Mouse (Mus musculus) ES-E14 (cell line): ENCODE data around the gene Slc2a9. TPM values are rescaled to one million over a fixed set of nuclear protein-coding genes. Genes with fewer than 3 reads are reported as not detected.

ENCODE experiments used
- DNase-seq: peaks from one replicate; pipeline ENCODE4 v3.0.0-alpha.2; 2013; ENCODE audit warnings: low read depth, low spot score
- H3K27ac ChIP-seq: 2 replicates; pipeline ENCODE4 v1.5.1; 2012; ENCODE audit warnings: low read depth, mild to moderate bottlenecking, low read length, moderate library complexity, mixed read lengths; ENCODE audit not compliant: poor library complexity, insufficient read depth, severe bottlenecking
- H3K36me3 ChIP-seq: 2 replicates; pipeline ENCODE4 v1.6.1; 2012; ENCODE audit warnings: mild to moderate bottlenecking, low read length, moderate library complexity, mixed read lengths; ENCODE audit not compliant: control insufficient read depth, poor library complexity, insufficient read depth, severe bottlenecking
- H3K4me1 ChIP-seq, 2 experiments: fragments of 150-350 bp in 1 of 2; sonication (generic) in 1 of 2; 2 replicates each; pipeline ENCODE4 v1.6.1; 2012; ENCODE audit warnings: low read length in 2 of 2, mild to moderate bottlenecking in 1 of 2, mixed read lengths in 1 of 2; ENCODE audit not compliant: control insufficient read depth in 2 of 2, insufficient read depth in 2 of 2, poor library complexity in 1 of 2
- H3K4me3 ChIP-seq, 2 experiments: fragments of 150-350 bp in 1 of 2; sonication (generic) in 1 of 2; 2 replicates each; pipeline ENCODE4 v1.5.1; 2012; ENCODE audit warnings: low read length in 2 of 2, low read depth in 1 of 2, mild to moderate bottlenecking in 1 of 2, mixed read lengths in 1 of 2; ENCODE audit not compliant: insufficient read depth in 1 of 2, poor library complexity in 1 of 2, severe bottlenecking in 1 of 2
- H3K9ac ChIP-seq: 2 replicates; pipeline ENCODE4 v1.6.1; 2012; ENCODE audit warnings: low read depth, mild to moderate bottlenecking, low read length, mixed read lengths; ENCODE audit not compliant: poor library complexity, insufficient read depth, severe bottlenecking
- H3K9me3 ChIP-seq: fragments of 150-350 bp; sonication (generic); 2 replicates; pipeline ENCODE4 v1.6.1; 2012; ENCODE audit warnings: low read depth, mild to moderate bottlenecking, low read length; ENCODE audit not compliant: control insufficient read depth, insufficient read depth
- CHD2 ChIP-seq: IDR thresholded peaks from 2 replicates; pipeline ENCODE4 v1.6.1; 2014; ENCODE audit warnings: mild to moderate bottlenecking, low read depth, low read length, inconsistent platforms
- HCFC1 ChIP-seq: IDR thresholded peaks from 2 replicates; pipeline ENCODE4 v1.6.1; 2012; ENCODE audit warnings: low read length, inconsistent platforms, borderline replicate concordance; ENCODE audit not compliant: insufficient read depth
- MAFK ChIP-seq: IDR thresholded peaks from 2 replicates; pipeline ENCODE4 v1.6.1; 2014; ENCODE audit warnings: mild to moderate bottlenecking, low read depth, low read length, inconsistent platforms; ENCODE audit not compliant: insufficient read depth
- ZC3H11A ChIP-seq: IDR thresholded peaks from 2 replicates; pipeline ENCODE4 v1.6.1; 2012; ENCODE audit warnings: low read depth, mild to moderate bottlenecking, inconsistent platforms, low read length, borderline replicate concordance
- ZNF384 ChIP-seq: IDR thresholded peaks from 2 replicates; pipeline ENCODE4 v1.6.1; 2012; ENCODE audit warnings: low read depth, low read length, inconsistent platforms
- in situ Hi-C, 2 experiments: fragments of 600-800 bp; cut with MboI; formaldehyde crosslinking; loops; one replicate each; pipeline ENCODE4 v1.15.1; 2025; ENCODE audit warnings: low sequenced_read_pairs in 2 of 2, inconsistent platforms in 1 of 2; ENCODE audit not compliant: unreplicated experiment in 2 of 2
- total RNA-seq: library from RNA; depleted of rRNA; stranded (reverse); fragments of 300-350 nt; gene quantifications from 2 replicates; pipeline ENCODE4 v1.2.3, GENCODE M21; 2012

Gene Slc2a9
- total RNA-seq, 1 experiment: 0.71 TPM

GRCm38 (mm10) chr5:38544423-38545415 is 41.8 kb upstream of the Slc2a9 start:
- no peak for DNase-seq
- H3K36me3 ChIP-seq: peaks cover 78% of the 10 kb centered on the region
- no peak overlapping the region for H3K27ac ChIP-seq
- no peaks in the 10 kb centered on the region; a peak in 1 of 4 replicates for H3K4me1 ChIP-seq
- TF ChIP-seq ZC3H11A (no peak), HCFC1 (no peak), CHD2 (no peak), MAFK (no peak), ZNF384 (no peak)
- no peaks in the 10 kb centered on the region for H3K9me3 ChIP-seq
- in situ Hi-C loops: no loop called here
- H3K9ac ChIP-seq: no peak overlapping the region
- no peak overlapping the region for H3K4me3 ChIP-seq

DNA sequence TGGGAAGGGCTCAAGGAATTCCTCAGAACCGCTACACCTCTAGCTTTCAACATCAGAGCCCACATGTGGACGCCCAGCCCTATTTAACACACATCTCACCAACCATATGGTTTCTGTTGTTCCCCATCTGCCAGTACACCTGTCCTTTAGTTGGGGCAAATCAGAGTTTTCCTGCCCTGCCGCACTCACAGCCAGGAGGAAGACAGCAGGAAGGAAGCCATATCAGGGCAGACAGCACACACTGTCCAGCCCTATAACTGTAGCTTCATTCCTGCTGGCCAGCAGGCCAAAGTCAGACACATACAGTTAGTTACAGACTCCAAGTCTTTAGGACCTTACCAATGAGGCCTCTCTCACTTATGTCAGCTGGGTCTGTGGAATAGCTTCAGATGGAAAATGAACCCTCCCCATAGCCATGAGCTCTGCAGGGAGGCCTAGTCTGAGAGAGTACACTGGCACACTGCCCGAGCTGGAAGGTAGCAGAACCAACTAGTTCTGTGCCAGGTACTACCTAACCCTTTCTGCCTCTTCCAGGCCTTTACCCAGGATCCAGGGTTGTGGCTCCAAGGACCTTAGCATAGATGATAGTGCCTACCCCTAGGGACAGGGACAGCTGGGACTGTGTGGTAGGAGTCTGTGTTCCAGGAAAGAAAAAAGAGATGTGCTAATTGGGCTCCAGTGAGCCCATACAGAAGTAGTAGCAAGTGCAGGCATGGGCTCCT is 40.7 kb upstream of the Slc2a9 start:
- H3K27ac ChIP-seq: no peak overlapping the region
- H3K4me3 ChIP-seq: no peak overlapping the region
- in situ Hi-C loops: no loop called here
- H3K4me1 ChIP-seq: no peaks in the 10 kb centered on the region; a peak in 1 of 4 replicates
- no peaks in the 10 kb centered on the region for H3K9me3 ChIP-seq
- peaks cover 76% of the 10 kb centered on the region for H3K36me3 ChIP-seq
- DNase-seq: no peak
- no peak for TF ChIP-seq CHD2
- no peak for TF ChIP-seq HCFC1
- no peak for TF ChIP-seq MAFK
- no peak for TF ChIP-seq ZNF384
- TF ChIP-seq ZC3H11A: no peak
- no peak overlapping the region for H3K9ac ChIP-seq

- Histone ChIP-seq H3K4me1 (no peaks in the 10 kb centered on the region), H3K4me3 (no peak overlapping the region), H3K27ac (no peak overlapping the region), H3K9me3 (no peaks in the 10 kb centered on the region), H3K36me3 (peaks cover 71% of the 10 kb centered on the region), H3K9ac (no peak overlapping the region)
- in situ Hi-C loops: no loop called here
- no peak for DNase-seq
- no peak for TF ChIP-seq CHD2
- TF ChIP-seq ZNF384: no peak
- TF ChIP-seq MAFK: no peak
Observed at GRCm38 (mm10) chr5:38541728-38542127, 38.8 kb upstream of the Slc2a9 start.

DNA sequence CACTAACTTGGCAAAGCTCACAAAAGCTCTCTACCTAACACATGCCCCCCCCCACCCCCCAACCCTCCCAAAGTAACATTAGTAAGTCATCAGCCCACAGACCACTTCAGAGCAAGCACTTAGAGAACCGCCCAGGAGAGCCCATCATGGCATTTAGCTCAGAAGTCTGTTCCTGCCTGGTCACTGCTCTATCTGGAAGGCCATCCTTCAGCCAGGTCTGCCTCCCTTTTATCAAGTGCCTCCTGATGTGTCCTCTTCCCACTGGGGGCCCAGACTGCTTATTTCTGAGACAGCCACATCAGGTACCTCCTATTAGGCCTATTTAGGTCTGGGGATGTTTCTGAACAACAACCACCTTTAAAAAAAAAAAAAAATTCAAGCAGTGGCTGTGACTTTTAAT is 38.0 kb upstream of the Slc2a9 start:
- DNase-seq: no peak
- in situ Hi-C loops: no loop called here
- peaks cover 76% of the 10 kb centered on the region for H3K36me3 ChIP-seq
- H3K4me1 ChIP-seq: no peaks in the 10 kb centered on the region
- H3K4me3 ChIP-seq: no peak overlapping the region
- TF ChIP-seq ZC3H11A (no peak), ZNF384 (no peak), MAFK (no peak), HCFC1 (no peak), CHD2 (no peak)
- H3K9me3 ChIP-seq: no peaks in the 10 kb centered on the region
- no peak overlapping the region for H3K27ac ChIP-seq
- no peak overlapping the region for H3K9ac ChIP-seq
